Mouse (Mus musculus) bone marrow macrophage, adult 2 months (primary cell): ENCODE data around the gene Gm11099.

Source experiments
- CTCF ChIP-seq: IDR thresholded peaks from 2 replicates; pipeline ENCODE4 v1.5.1; 2012; ENCODE audit warnings: low read depth, mild to moderate bottlenecking, low read length, moderate library complexity
- POLR2A ChIP-seq: IDR thresholded peaks from 2 replicates; pipeline ENCODE4 v1.6.1; 2012; ENCODE audit warnings: mild to moderate bottlenecking, low read depth, low read length, borderline replicate concordance

GRCm38 (mm10) chr2:58859134-58859533 is at the start of gene Gm11099:
- TF ChIP-seq POLR2A, result no peak
- TF ChIP-seq CTCF, result no peak
